Mouse (Mus musculus) embryonic facial prominence, embryonic 11.5 days (tissue): ENCODE data around the gene Gtf3c4. TPM values are rescaled to one million over a fixed set of nuclear protein-coding genes. Genes with fewer than 3 reads are reported as not detected.

Experiments
- ATAC-seq: fragments of 200-750 bp; cut with Nextera tagmentation; replicated peaks from 2 replicates; pipeline ENCODE4 v1.8.0; 2017; ENCODE audit warnings: low read depth; ENCODE audit not compliant: insufficient number of reproducible peaks, low FRiP score, low TSS enrichment
- DNase-seq: peaks from one replicate; pipeline ENCODE4 v3.0.0-alpha.2; 2015; ENCODE audit warnings: low spot score
- H3K27ac ChIP-seq: fragments of 300-500 bp; sonication (generic); replicated peaks from 2 replicates; pipeline ENCODE4 v1.5.1; 2014; ENCODE audit warnings: mild to moderate bottlenecking, low read depth, low read length, control low read depth
- H3K27me3 ChIP-seq: fragments of 300-500 bp; sonication (generic); 2 replicates; pipeline ENCODE4 v1.6.1; 2014; ENCODE audit warnings: mild to moderate bottlenecking, low read length, moderate library complexity, mixed read lengths; ENCODE audit not compliant: control insufficient read depth, insufficient read depth
- H3K36me3 ChIP-seq: fragments of 300-500 bp; sonication (generic); replicated peaks from 2 replicates; pipeline ENCODE4 v1.6.1; 2014; ENCODE audit warnings: low read depth, mild to moderate bottlenecking, low read length, moderate library complexity, mixed read lengths; ENCODE audit not compliant: control insufficient read depth, insufficient read depth
- H3K4me1 ChIP-seq: fragments of 300-500 bp; sonication (generic); 2 replicates; pipeline ENCODE4 v1.6.1; 2014; ENCODE audit warnings: low read length, mixed read lengths; ENCODE audit not compliant: control insufficient read depth, insufficient read depth
- H3K4me2 ChIP-seq: fragments of 300-500 bp; sonication (generic); 2 replicates; pipeline ENCODE4 v1.6.1; 2014; ENCODE audit warnings: low read depth, mild to moderate bottlenecking, control low read depth, low read length, moderate library complexity
- H3K4me3 ChIP-seq: fragments of 300-500 bp; sonication (generic); 2 replicates; pipeline ENCODE4 v1.5.1; 2014; ENCODE audit warnings: low read depth, low read length, control low read depth
- H3K9ac ChIP-seq: fragments of 300-500 bp; sonication (generic); replicated peaks from 2 replicates; pipeline ENCODE4 v1.6.1; 2014; ENCODE audit warnings: mild to moderate bottlenecking, control low read depth, low read length
- H3K9me3 ChIP-seq: fragments of 300-500 bp; sonication (generic); replicated peaks from 2 replicates; pipeline ENCODE4 v1.6.1; 2016; ENCODE audit warnings: mild to moderate bottlenecking, low read length, inconsistent platforms, mixed read lengths; ENCODE audit not compliant: control insufficient read depth
- WGBS: fragments of 180-500 bp; shearing (Covaris S2); extraction: QIAGEN DNeasy Blood & Tissue Kit; methylation state at CpG from one replicate; pipeline ENCODE4 v1.1.7; 2014; 5-methylcytosine and 5-hydroxymethylcytosine counted together
- polyA plus RNA-seq: library from polyadenylated mRNA; unstranded; fragments of >200 nt; fragmentation: Nextera tagmentation; extraction: Ambion mirVana; gene quantifications from 2 replicates; pipeline ENCODE4 v1.2.1, GENCODE M21; 2014

Gtf3c4 gene
- polyA plus RNA-seq, 1 experiment from 2014 or later: 30.1 TPM

DNA sequence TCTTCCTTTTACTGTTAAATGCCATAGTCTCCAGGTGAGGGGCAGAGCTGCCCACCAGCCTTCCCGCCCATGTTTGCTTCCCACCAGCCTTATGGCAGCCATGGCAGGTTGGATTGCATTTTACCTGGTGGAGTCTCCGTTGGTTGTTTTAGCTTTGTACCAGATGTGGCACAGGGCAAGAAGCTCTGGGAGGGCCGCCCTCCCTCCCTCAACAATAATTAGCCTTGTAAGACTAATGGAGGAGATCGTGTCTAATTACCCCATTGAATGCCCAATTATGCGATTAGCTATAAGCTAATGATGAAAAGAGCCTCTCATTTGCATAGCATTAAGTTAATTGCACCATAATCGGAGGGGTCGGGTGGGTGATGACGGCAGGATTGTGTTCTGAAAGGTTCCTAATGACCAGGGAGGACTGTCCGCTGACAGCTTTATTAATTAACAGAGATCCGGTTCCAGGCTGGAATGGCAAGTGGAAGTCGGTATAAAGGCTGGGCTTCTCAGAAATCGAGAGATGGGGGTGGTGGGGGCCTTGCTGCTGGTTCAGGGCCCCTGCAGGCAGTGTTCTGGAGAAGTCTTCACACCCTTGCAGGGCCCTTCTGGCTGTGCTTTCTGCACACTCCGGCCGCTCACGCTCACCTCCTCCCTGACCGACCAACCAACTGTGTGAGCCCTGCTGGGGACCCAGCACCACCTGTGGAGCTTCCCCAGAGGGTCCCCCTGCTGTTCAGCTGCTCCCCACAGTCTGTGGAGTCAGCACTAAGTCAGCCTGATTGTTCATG, 60.0 kb downstream of the Gtf3c4 start:
- no peak for ATAC-seq
- H3K4me1 ChIP-seq: no peaks in the 10 kb centered on the region
- H3K9me3 ChIP-seq: no peaks in the 10 kb centered on the region
- WGBS: 58% methylated on average over 16 of the region's 16 CpGs
- no peaks in the 10 kb centered on the region for H3K36me3 ChIP-seq
- no peak overlapping the region for H3K9ac ChIP-seq
- no peak for DNase-seq
- no peak overlapping the region for H3K27ac ChIP-seq
- no peak overlapping the region for H3K4me2 ChIP-seq
- no peaks in the 10 kb centered on the region for H3K27me3 ChIP-seq
- no peak overlapping the region for H3K4me3 ChIP-seq

- 51% methylated on average over 2 of the region's 2 CpGs for whole genome bisulfite sequencing
- Histone ChIP-seq H3K9ac (no peak overlapping the region), H3K4me3 (no peak overlapping the region), H3K27me3 (no peaks in the 10 kb centered on the region), H3K4me2 (no peak overlapping the region), H3K4me1 (no peaks in the 10 kb centered on the region), H3K9me3 (no peaks in the 10 kb centered on the region), H3K36me3 (no peaks in the 10 kb centered on the region), H3K27ac (no peak overlapping the region)
- ATAC-seq (no peak), DNase-seq (no peak)
These were observed 63.4 kb downstream of the Gtf3c4 start for GRCm38 (mm10) chr2:28776728-28777127.

- 57% methylated on average over 8 of the region's 8 CpGs for WGBS
- Histone ChIP-seq H3K9me3 (no peaks in the 10 kb centered on the region), H3K27me3 (no peaks in the 10 kb centered on the region), H3K4me1 (no peaks in the 10 kb centered on the region), H3K27ac (no peak overlapping the region), H3K36me3 (no peaks in the 10 kb centered on the region), H3K9ac (no peak overlapping the region), H3K4me3 (no peak overlapping the region), H3K4me2 (no peak overlapping the region)
- no peak for ATAC-seq
- no peak for DNase-seq
These were observed 66.1 kb downstream of the Gtf3c4 start for GRCm38 (mm10) chr2:28774073-28774472.

Other genes with a start within 250 kb of the Gtf3c4 start
- gene Gfi1b, start 218.4 kb downstream of the Gtf3c4 start, polyA plus RNA-seq: 2.1 and 2.6 TPM in 2 replicates
- 16.4 and 17.9 TPM in 2 replicates for gene Tsc1, start 199.1 kb downstream of the Gtf3c4 start, polyA plus RNA-seq
- gene Spaca9, start 140.6 kb downstream of the Gtf3c4 start, polyA plus RNA-seq: 1.4 and 2.1 TPM in 2 replicates
- gene Ak8, start 140.2 kb downstream of the Gtf3c4 start, polyA plus RNA-seq: 0.75 and 0.97 TPM in 2 replicates
- 18.6 and 20.0 TPM in 2 replicates for gene Ddx31, start within 50 bp of the Gtf3c4 start, polyA plus RNA-seq
- gene Barhl1, start 76.3 kb upstream of the Gtf3c4 start, polyA plus RNA-seq: 0.83 and 0.89 TPM in 2 replicates
- gene Cfap77, start 214.7 kb upstream of the Gtf3c4 start, polyA plus RNA-seq: 0.38 and 0.50 TPM in 2 replicates
- gene Ttf1, start 219.9 kb upstream of the Gtf3c4 start, polyA plus RNA-seq: 10.7 and 10.8 TPM in 2 replicates